Mouse (Mus musculus) midbrain, embryonic 14.5 days (tissue): ENCODE results near the gene Ttc37. TPM values are rescaled to one million over a fixed set of nuclear protein-coding genes. Genes with fewer than 3 reads are reported as not detected.
A peak's percentile ranks its signal among the peaks of the same experiment; 100 is the strongest.

Experiments used
- ATAC-seq: fragments of 200-750 bp; cut with Nextera tagmentation; 2 replicates; pipeline ENCODE4 v1.8.0; 2017; ENCODE audit warnings: moderate number of reproducible peaks, moderate library complexity; ENCODE audit not compliant: low FRiP score, low TSS enrichment
- DNase-seq: peaks from one replicate; pipeline ENCODE4 v3.0.0-alpha.2; 2015
- H3K27ac ChIP-seq: fragments of 300-500 bp; sonication (generic); replicated peaks from 2 replicates; pipeline ENCODE4 v1.5.1; 2014; ENCODE audit warnings: mild to moderate bottlenecking, low read depth, low read length, moderate library complexity
- H3K27me3 ChIP-seq: fragments of 300-500 bp; sonication (generic); 2 replicates; pipeline ENCODE4 v1.6.1; 2014; ENCODE audit warnings: low read length, control low read depth, mixed read lengths; ENCODE audit not compliant: control insufficient read depth, insufficient read depth
- H3K36me3 ChIP-seq: fragments of 300-500 bp; sonication (generic); 2 replicates; pipeline ENCODE4 v1.6.1; 2014; ENCODE audit warnings: low read length, control low read depth; ENCODE audit not compliant: control insufficient read depth, insufficient read depth
- H3K4me1 ChIP-seq: fragments of 300-500 bp; sonication (generic); 2 replicates; pipeline ENCODE4 v1.6.1; 2014; ENCODE audit warnings: mild to moderate bottlenecking, antibody characterized with exemption, low read length, control low read depth; ENCODE audit not compliant: control insufficient read depth, insufficient read depth
- H3K4me2 ChIP-seq: fragments of 300-500 bp; sonication (generic); 2 replicates; pipeline ENCODE4 v1.6.1; 2014; ENCODE audit warnings: mild to moderate bottlenecking, low read length, moderate library complexity
- H3K4me3 ChIP-seq: fragments of 300-500 bp; sonication (generic); replicated peaks from 2 replicates; pipeline ENCODE4 v1.5.1; 2014; ENCODE audit warnings: low read depth, low read length
- H3K9ac ChIP-seq: fragments of 300-500 bp; sonication (generic); replicated peaks from 2 replicates; pipeline ENCODE4 v1.6.1; 2014; ENCODE audit warnings: mild to moderate bottlenecking, low read length, moderate library complexity
- H3K9me3 ChIP-seq: fragments of 300-500 bp; sonication (generic); 2 replicates; pipeline ENCODE4 v1.6.1; 2016; ENCODE audit warnings: low read length, control low read depth, mixed read lengths; ENCODE audit not compliant: control insufficient read depth
- WGBS: fragments of 180-500 bp; shearing (Covaris S2); extraction: QIAGEN DNeasy Blood & Tissue Kit; methylation state at CpG from one replicate; pipeline ENCODE4 v1.1.7; 2014; 5-methylcytosine and 5-hydroxymethylcytosine counted together
- polyA plus RNA-seq: library from polyadenylated mRNA; unstranded; fragments of >200 nt; fragmentation: Nextera tagmentation; extraction: Ambion mirVana; gene quantifications from 2 replicates; pipeline ENCODE4 v1.2.1, GENCODE M21; 2014

Ttc37 gene
- polyA plus RNA-seq, 1 experiment from 2014 or later, result 16.1 TPM

DNA sequence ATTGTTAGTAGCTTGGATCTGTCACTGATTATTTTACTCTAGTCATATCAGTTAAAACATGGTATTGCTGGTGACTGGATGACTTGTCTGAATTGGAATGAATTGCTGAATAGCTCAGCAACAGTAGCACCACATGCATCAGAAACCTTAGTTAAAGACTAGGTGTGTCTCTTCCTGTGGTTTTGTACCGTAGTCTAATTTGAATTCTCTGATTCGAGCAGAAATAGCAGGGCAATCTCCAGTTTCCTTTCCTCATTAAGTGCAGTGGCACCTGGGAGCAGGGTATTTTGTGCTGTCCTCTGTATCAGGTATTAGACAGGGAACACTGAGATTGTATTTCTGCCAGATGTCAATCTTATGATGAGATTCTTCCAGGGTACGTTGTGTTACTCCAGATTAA lies 40.3 kb downstream of the Ttc37 start:
- Histone ChIP-seq H3K9ac (no peak overlapping the region), H3K36me3 (peaks cover 56% of the 10 kb centered on the region), H3K4me3 (no peak overlapping the region), H3K27me3 (no peaks in the 10 kb centered on the region), H3K4me2 (no peak overlapping the region), H3K27ac (no peak overlapping the region), H3K9me3 (no peaks in the 10 kb centered on the region), H3K4me1 (no peaks in the 10 kb centered on the region)
- 93% methylated on average over 3 of the region's 3 CpGs for WGBS
- DNase-seq, result no peak
- no peak for ATAC-seq

GRCm38 (mm10) chr13:76141117-76141808 lies 42.7 kb downstream of the Ttc37 start:
- peaks cover 47% of the 10 kb centered on the region for H3K36me3 ChIP-seq

GRCm38 (mm10) chr13:76150483-76150882 lies 51.9 kb downstream of the Ttc37 start:
- no peak overlapping the region for H3K27ac ChIP-seq
- WGBS, result 87% methylated on average over 5 of the region's 5 CpGs
- no peak overlapping the region for H3K9ac ChIP-seq
- peaks cover 48% of the 10 kb centered on the region for H3K36me3 ChIP-seq
- no peak for ATAC-seq
- no peaks in the 10 kb centered on the region for H3K9me3 ChIP-seq
- H3K27me3 ChIP-seq, result no peaks in the 10 kb centered on the region
- H3K4me1 ChIP-seq, result no peaks in the 10 kb centered on the region
- peak; percentile 47 for DNase-seq
- H3K4me3 ChIP-seq, result no peak overlapping the region
- no peak overlapping the region for H3K4me2 ChIP-seq

More at GRCm38 (mm10) chr13:76141117-76141808, 42.7 kb downstream of the Ttc37 start:
- Histone ChIP-seq H3K27ac (no peak overlapping the region), H3K9me3 (no peaks in the 10 kb centered on the region), H3K4me3 (no peak overlapping the region), H3K9ac (no peak overlapping the region), H3K27me3 (no peaks in the 10 kb centered on the region), H3K4me1 (no peaks in the 10 kb centered on the region), H3K4me2 (no peak overlapping the region)
- 92% methylated on average over 12 of the region's 12 CpGs for WGBS
- no peak for ATAC-seq
- no peak for DNase-seq

- Histone ChIP-seq H3K4me2 (no peak overlapping the region), H3K36me3 (peaks cover 51% of the 10 kb centered on the region), H3K9ac (no peak overlapping the region), H3K4me1 (no peaks in the 10 kb centered on the region), H3K27me3 (no peaks in the 10 kb centered on the region), H3K9me3 (no peaks in the 10 kb centered on the region), H3K27ac (no peak overlapping the region), H3K4me3 (no peak overlapping the region)
- DNase-seq, result no peak
- 96% methylated on average over 3 of the region's 3 CpGs for WGBS
- no peak for ATAC-seq
These were observed 58.6 kb downstream of the Ttc37 start for GRCm38 (mm10) chr13:76157099-76157498.

DNA sequence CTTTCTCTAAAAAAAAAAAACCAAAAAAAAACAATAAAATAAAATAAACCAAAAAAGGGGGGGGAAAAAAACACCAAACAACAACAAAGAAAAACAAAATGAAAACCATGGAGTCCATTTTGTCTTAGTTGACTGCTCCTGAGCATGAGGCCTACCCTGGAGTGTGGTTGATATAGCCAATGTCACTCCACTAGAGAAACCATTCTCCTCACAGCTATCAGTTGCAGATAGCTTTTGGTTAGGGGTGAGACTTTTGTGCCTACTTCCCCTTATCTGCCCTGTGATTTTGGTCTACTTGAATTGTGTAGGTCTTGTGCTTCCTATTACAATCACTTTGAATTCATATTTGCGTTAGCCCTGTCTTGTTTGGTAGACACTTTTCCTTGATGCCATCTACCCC lies 59.0 kb downstream of the Ttc37 start:
- DNase-seq, result no peak
- Histone ChIP-seq H3K4me1 (no peaks in the 10 kb centered on the region), H3K27me3 (no peaks in the 10 kb centered on the region), H3K4me3 (no peak overlapping the region), H3K9ac (no peak overlapping the region), H3K36me3 (peaks cover 55% of the 10 kb centered on the region), H3K27ac (no peak overlapping the region), H3K9me3 (no peaks in the 10 kb centered on the region), H3K4me2 (no peak overlapping the region)
- WGBS, result 96% methylated on average over 1 of the region's 1 CpGs
- no peak for ATAC-seq

DNA sequence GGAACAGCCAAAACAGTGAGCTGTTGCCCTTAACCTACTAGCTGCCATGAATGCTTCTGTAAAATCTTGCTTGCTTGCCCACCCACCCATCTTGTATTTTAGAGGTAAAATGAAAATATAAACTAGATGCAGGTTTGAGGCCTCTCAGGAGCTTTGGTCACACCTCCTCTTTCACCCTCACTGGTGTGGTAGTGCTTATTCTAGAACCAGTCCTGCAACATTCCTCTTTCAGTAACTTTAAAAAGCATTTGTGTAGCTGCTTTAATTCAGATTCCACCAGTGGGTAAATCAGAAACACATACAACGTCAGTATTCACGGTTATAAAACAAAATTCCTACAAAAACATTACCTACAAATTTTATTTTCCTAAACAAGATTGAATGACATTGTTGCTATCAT lies 62.1 kb downstream of the Ttc37 start:
- 100% methylated on average over 2 of the region's 2 CpGs for WGBS

DNA sequence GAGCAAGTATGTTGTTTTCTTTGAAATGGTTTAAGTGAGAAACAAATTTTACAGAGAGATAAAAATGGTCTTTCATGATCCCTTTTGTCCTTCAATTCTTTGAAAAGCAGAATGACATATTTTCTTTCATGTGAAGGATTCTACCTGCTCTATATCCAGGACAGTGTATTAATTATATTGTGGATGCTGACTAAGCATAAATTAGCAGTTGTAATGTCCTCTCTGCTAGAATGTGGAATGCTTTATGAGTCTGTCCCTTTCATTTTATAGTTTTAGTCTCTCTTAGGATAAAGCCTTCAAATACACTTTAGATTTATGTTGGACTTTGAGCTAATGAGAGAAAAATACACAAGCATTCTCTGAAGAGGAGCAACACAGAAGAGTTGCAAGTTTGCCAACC lies 75.8 kb downstream of the Ttc37 start:
- Histone ChIP-seq H3K4me2 (no peak overlapping the region), H3K9me3 (no peaks in the 10 kb centered on the region), H3K9ac (no peak overlapping the region), H3K27ac (no peak overlapping the region), H3K27me3 (no peaks in the 10 kb centered on the region), H3K4me1 (no peaks in the 10 kb centered on the region), H3K4me3 (no peak overlapping the region), H3K36me3 (peaks cover 25% of the 10 kb centered on the region)
- ATAC-seq, result no peak
- DNase-seq, result no peak

More for the DNA sequence above, 62.1 kb downstream of the Ttc37 start:
- Histone ChIP-seq H3K4me2 (no peak overlapping the region), H3K9me3 (no peaks in the 10 kb centered on the region), H3K9ac (no peak overlapping the region), H3K4me1 (no peaks in the 10 kb centered on the region), H3K4me3 (no peak overlapping the region), H3K36me3 (peaks cover 54% of the 10 kb centered on the region), H3K27ac (no peak overlapping the region), H3K27me3 (no peaks in the 10 kb centered on the region)
- DNase-seq (no peak), ATAC-seq (no peak)

DNA sequence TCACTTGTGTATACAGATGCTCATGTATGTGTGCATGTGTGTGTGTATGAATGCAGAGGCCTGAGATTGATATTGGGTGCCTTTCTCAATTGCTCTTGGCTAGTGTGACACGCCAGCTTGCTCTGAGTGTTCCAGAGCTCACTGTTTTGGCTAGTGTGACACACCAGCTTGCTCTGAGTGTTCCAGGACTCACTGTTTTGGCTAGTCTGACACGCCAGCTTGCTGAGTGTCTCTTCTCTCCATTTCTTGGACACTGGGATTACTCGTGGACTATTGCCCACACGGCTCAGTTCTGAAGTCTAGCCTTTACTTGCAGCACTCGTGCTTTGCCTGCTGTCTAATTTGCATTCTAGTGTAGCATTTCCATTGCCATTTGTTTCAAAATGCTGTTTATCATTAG lies 80.2 kb downstream of the Ttc37 start:
- H3K27ac ChIP-seq, result no peak overlapping the region
- no peak overlapping the region for H3K9ac ChIP-seq
- no peaks in the 10 kb centered on the region for H3K27me3 ChIP-seq
- DNase-seq (no peak), ATAC-seq (no peak)
- peaks cover 29% of the 10 kb centered on the region for H3K36me3 ChIP-seq
- H3K4me1 ChIP-seq, result no peaks in the 10 kb centered on the region
- no peak overlapping the region for H3K4me2 ChIP-seq
- 95% methylated on average over 5 of the region's 5 CpGs for WGBS
- H3K4me3 ChIP-seq, result no peak overlapping the region
- H3K9me3 ChIP-seq, result no peaks in the 10 kb centered on the region

DNA sequence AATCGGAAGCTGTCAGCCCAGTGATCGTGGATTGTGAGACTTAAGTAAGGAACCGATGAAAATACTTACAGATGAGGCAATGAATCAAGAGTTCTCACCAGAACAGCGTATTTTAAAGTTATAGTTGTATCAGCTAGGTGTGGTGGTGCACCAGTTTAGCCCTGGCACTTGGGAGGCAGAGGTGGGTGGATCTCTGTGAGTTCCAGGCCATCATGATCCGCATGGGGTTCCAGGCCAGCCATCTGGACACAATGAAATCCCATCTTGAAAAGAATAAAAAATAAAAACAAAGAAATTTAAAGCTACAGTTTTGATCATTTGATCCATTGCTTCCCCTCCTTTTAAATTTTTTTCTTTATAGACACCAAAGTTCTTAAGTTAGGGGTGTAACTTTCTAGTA lies 89.1 kb downstream of the Ttc37 start:
- H3K36me3 ChIP-seq, result peaks cover 48% of the 10 kb centered on the region
- DNase-seq (no peak), ATAC-seq (no peak)
- no peak overlapping the region for H3K4me3 ChIP-seq
- WGBS, result 96% methylated on average over 5 of the region's 5 CpGs
- H3K9me3 ChIP-seq, result no peaks in the 10 kb centered on the region
- no peaks in the 10 kb centered on the region for H3K4me1 ChIP-seq
- H3K27me3 ChIP-seq, result no peaks in the 10 kb centered on the region
- no peak overlapping the region for H3K4me2 ChIP-seq
- H3K27ac ChIP-seq, result no peak overlapping the region
- H3K9ac ChIP-seq, result no peak overlapping the region
